Mouse (Mus musculus) kidney, adult 2 months (tissue): ENCODE measurements around the gene Hsf4.

Experiments
- CTCF ChIP-seq: fragments of 200-500 bp; conservative IDR thresholded peaks from 2 replicates; pipeline ENCODE4 v1.5.1; 2011; ENCODE audit warnings: low read depth, mild to moderate bottlenecking, control low read depth, low read length, moderate library complexity, mixed read lengths; ENCODE audit not compliant: insufficient read depth, insufficient read length
- POLR2A ChIP-seq: fragments of 200-500 bp; IDR thresholded peaks from one replicate; pipeline ENCODE4 v1.6.1; 2011; ENCODE audit warnings: low read depth, low read length, control low read depth

- TF ChIP-seq CTCF (no peak), POLR2A (no peak)
Measured at GRCm38 (mm10) chr8:105253766-105254151, 15.8 kb upstream of the Hsf4 start.
